Mouse (Mus musculus): ENCODE results near the gene Map3k6. TPM values are rescaled to one million over a fixed set of nuclear protein-coding genes. Genes with fewer than 3 reads are reported as not detected.
A peak's percentile ranks its signal among the peaks of the same experiment; 100 is the strongest.

Map3k6 gene
- total and polyA plus RNA-seq, 3 experiments = 15.7 to 27.3 (median 16.3) TPM

DNA sequence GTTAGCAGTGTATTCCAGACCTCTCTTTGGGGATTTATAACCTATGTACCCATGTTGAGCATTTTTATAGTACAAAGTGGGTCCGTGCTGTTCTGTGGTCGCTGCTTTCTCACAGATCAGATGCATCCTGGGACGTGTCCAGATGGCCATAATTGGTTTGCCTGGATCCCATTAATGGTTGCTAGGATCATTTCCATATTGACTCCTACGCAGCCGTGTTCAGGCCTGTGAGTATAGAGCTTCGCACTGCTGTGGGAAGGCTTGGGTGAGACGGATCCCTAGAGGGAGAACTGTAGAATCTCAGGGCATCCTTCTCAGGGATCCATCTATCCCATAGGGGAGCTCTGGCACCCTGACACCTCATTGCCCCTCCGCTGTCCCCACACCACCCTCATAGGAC is 11.0 kb upstream of the Map3k6 start:
- Histone ChIP-seq H3K27ac (no peak overlapping the region), H3K79me2 (replicated peaks; ENCODE audit: control insufficient read depth, insufficient read depth, low read length) (no peaks in the 10 kb centered on the region), H3K27me3 (ENCODE audit: control insufficient read depth, insufficient read depth, low read length) (no peaks in the 10 kb centered on the region), H3K9ac (ENCODE audit: low read depth, low read length) (no peak overlapping the region), H3K4me3 (no peak overlapping the region), H3K4me1 (ENCODE audit: control insufficient read depth, insufficient read depth, low read length) (no peaks in the 10 kb centered on the region), H3K36me3 (ENCODE audit: control insufficient read depth, insufficient read depth, low read length) (no peaks in the 10 kb centered on the region)
- no peak for TF ChIP-seq CTCF (IDR thresholded peaks at IDR 0.05)
- WGBS = 86% methylated on average over 8 of the region's 8 CpGs
- intact Hi-C loops (cut with DNase I) = no loop called here
- no peak for DNase-seq

DNA sequence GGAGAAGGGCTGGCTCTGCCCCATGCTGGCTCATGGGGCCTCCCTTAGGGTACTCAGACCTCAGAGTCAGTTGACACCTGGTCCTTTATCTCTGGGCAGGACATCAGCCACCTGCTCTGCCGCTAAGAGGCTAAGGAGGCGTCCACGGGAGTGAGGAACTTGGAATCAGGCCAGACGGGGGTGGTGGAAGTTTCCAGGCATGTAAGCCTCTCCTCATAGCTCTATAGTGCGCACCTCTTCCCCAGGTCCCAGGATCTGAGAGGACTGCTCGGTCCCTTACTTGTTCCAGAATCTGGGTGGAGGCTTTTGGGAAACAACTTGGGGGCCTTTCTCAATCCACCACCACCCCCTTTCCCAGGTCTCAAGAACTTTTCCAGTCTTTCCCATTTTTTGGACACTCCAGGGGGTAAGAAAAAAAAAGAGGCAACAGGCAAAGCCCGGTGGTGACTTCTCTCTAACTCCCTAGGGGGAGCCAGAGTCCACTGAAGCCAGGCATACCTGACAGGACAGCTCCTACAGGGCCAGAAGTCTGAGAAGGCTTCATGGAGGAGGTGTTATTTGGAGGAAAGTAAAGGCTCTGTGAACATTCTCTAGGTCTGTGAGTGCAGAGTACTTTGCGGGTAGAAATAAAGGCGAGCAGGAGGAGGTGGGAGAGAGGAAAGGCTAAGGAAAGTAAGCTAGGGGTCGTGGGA is 7.2 kb upstream of the Map3k6 start:
- H3K9ac ChIP-seq (ENCODE audit: low read depth, low read length) = no peak overlapping the region
- H3K36me3 ChIP-seq (ENCODE audit: control insufficient read depth, insufficient read depth, low read length) = no peaks in the 10 kb centered on the region
- H3K27ac ChIP-seq = no peak overlapping the region
- no peaks in the 10 kb centered on the region for H3K4me1 ChIP-seq (ENCODE audit: control insufficient read depth, insufficient read depth, low read length)
- DNase-seq = peak in 1 of 2 experiments; percentile 58
- intact Hi-C loops (cut with DNase I) = loop anchor here (1.0 kb wide), 3 partner anchors 17 to 68 kb away; no protein-coding TSS in a partner anchor
- H3K27me3 ChIP-seq (ENCODE audit: control insufficient read depth, insufficient read depth, low read length) = no peaks in the 10 kb centered on the region
- TF ChIP-seq CTCF (IDR thresholded peaks at IDR 0.05) (peak; percentile 86), POLR2A (IDR thresholded peaks at IDR 0.05; ENCODE audit: insufficient read depth, low read depth, low read length) (no peak), EP300 (IDR thresholded peaks at IDR 0.05; ENCODE audit: insufficient read depth, low read depth, low read length) (peak; percentile 63; the same call in 1 of the 2 replicates)
- no peaks in the 10 kb centered on the region for H3K79me2 ChIP-seq (replicated peaks; ENCODE audit: control insufficient read depth, insufficient read depth, low read length)
- no peak overlapping the region for H3K4me3 ChIP-seq
- 40% methylated on average over 10 of the region's 10 CpGs for WGBS

DNA sequence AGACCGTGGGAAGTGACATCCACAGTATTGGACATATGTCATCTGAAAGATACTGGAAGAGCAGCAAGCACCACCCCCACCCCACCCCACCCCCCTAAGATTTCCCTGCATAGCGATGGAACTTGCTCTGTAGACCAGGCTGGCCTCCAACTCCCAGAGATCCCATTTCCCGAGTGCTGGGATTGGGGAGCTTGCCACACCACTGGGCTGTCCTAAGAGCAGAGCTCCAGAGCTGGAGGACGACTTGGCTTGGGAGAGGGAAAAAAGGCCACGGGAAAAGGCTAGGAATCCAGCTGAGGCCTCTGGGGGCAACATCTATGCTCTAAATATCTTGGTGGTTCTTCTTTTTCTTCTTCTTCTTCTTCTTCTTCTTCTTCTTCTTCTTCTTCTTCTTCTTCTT is 5.8 kb upstream of the Map3k6 start:
- H3K27me3 ChIP-seq (ENCODE audit: control insufficient read depth, insufficient read depth, low read length) = no peaks in the 10 kb centered on the region
- H3K9ac ChIP-seq (ENCODE audit: low read depth, low read length) = no peak overlapping the region
- DNase-seq = no peak
- no peaks in the 10 kb centered on the region for H3K79me2 ChIP-seq (replicated peaks; ENCODE audit: control insufficient read depth, insufficient read depth, low read length)
- TF ChIP-seq CTCF (IDR thresholded peaks at IDR 0.05) (no peak), EP300 (IDR thresholded peaks at IDR 0.05; ENCODE audit: insufficient read depth, low read depth, low read length) (no peak), POLR2A (IDR thresholded peaks at IDR 0.05; ENCODE audit: insufficient read depth, low read depth, low read length) (no peak)
- peaks cover under 1% of the 10 kb centered on the region; the same call in 1 of the 2 replicates for H3K4me1 ChIP-seq (ENCODE audit: control insufficient read depth, insufficient read depth, low read length)
- no peak overlapping the region for H3K4me3 ChIP-seq
- intact Hi-C loops (cut with DNase I) = no loop called here
- no peaks in the 10 kb centered on the region for H3K36me3 ChIP-seq (ENCODE audit: control insufficient read depth, insufficient read depth, low read length)
- 53% methylated on average over 5 of the region's 5 CpGs for WGBS
- H3K27ac ChIP-seq = no peak overlapping the region

DNA sequence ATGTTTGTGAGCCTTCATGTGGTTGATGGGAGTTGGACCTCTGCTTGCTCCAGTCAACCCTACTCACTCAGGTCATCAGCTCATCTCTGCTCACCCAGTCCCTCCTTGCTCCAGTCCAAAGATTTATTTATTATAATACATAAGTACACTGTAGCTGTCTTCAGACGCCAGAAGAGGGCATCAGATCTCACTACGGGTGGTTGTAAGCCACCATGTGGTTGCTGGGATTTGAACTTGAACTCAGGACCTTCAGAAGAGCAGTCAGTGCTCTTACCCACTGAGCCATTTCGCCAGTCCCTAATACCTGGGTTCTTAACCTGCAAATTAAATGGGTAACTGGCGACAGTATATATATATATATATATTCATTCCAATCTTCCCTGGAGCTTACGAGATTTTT is 5.2 kb upstream of the Map3k6 start:
- Histone ChIP-seq H3K27me3 (ENCODE audit: control insufficient read depth, insufficient read depth, low read length) (no peaks in the 10 kb centered on the region), H3K79me2 (replicated peaks; ENCODE audit: control insufficient read depth, insufficient read depth, low read length) (no peaks in the 10 kb centered on the region), H3K36me3 (ENCODE audit: control insufficient read depth, insufficient read depth, low read length) (no peaks in the 10 kb centered on the region), H3K9ac (ENCODE audit: low read depth, low read length) (no peak overlapping the region), H3K4me1 (ENCODE audit: control insufficient read depth, insufficient read depth, low read length) (peaks cover 1% of the 10 kb centered on the region; the same call in 1 of the 2 replicates), H3K4me3 (no peak overlapping the region), H3K27ac (no peak overlapping the region)
- intact Hi-C loops (cut with DNase I) = no loop called here
- TF ChIP-seq EP300 (IDR thresholded peaks at IDR 0.05; ENCODE audit: insufficient read depth, low read depth, low read length) (no peak), CTCF (IDR thresholded peaks at IDR 0.05) (peak; percentile 19), POLR2A (IDR thresholded peaks at IDR 0.05; ENCODE audit: insufficient read depth, low read depth, low read length) (no peak)
- DNase-seq = no peak
- WGBS = 81% methylated on average over 5 of the region's 5 CpGs

DNA sequence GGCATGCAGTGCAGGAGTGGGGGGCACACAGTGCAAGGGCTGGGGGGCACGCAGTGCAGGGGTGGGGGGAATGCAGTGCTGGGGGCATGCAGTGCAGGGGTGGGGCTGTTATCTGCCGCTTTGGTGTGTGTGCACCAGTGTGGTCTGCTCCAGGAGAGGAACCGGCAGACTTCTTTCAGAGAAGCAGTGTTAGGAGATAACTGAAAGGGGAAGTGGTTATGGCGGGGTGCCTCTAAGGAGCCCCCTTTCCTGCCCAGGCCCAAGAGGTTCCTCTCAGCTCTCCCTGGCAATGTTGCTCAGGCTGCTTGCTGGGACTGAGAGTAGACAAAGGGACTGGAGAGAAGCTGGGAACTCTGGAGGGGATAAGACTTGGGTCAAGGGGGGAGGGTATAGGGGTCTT is 2.7 kb upstream of the Map3k6 start:
- Histone ChIP-seq H3K36me3 (ENCODE audit: control insufficient read depth, insufficient read depth, low read length) (no peaks in the 10 kb centered on the region), H3K79me2 (replicated peaks; ENCODE audit: control insufficient read depth, insufficient read depth, low read length) (no peaks in the 10 kb centered on the region), H3K9ac (ENCODE audit: low read depth, low read length) (no peak overlapping the region), H3K4me3 (no peak overlapping the region), H3K27me3 (ENCODE audit: control insufficient read depth, insufficient read depth, low read length) (no peaks in the 10 kb centered on the region), H3K27ac (no peak overlapping the region), H3K4me1 (ENCODE audit: control insufficient read depth, insufficient read depth, low read length) (peaks cover 5% of the 10 kb centered on the region)
- TF ChIP-seq CTCF (IDR thresholded peaks at IDR 0.05) (no peak), EP300 (IDR thresholded peaks at IDR 0.05; ENCODE audit: insufficient read depth, low read depth, low read length) (no peak), POLR2A (IDR thresholded peaks at IDR 0.05; ENCODE audit: insufficient read depth, low read depth, low read length) (no peak)
- 58% methylated on average over 4 of the region's 4 CpGs for WGBS
- DNase-seq = no peak
- intact Hi-C loops (cut with DNase I) = no loop called here

Data from heart, adult 2 months (tissue).